Mouse (Mus musculus) kidney, embryonic 14.5 days (tissue): ENCODE measurements around the gene Lingo3. TPM values are rescaled to one million over a fixed set of nuclear protein-coding genes. Genes with fewer than 3 reads are reported as not detected.

Source experiments
- ATAC-seq: fragments of 200-750 bp; cut with Nextera tagmentation; 2 replicates; pipeline ENCODE4 v1.8.0; 2017; ENCODE audit warnings: moderate number of reproducible peaks, mild to moderate bottlenecking, moderate TSS enrichment, moderate library complexity; ENCODE audit not compliant: low FRiP score, low TSS enrichment
- H3K27ac ChIP-seq: fragments of 300-500 bp; sonication (generic); 2 replicates; pipeline ENCODE4 v1.5.1; 2014; ENCODE audit warnings: low read depth, mild to moderate bottlenecking, low read length, moderate library complexity, mixed read lengths
- H3K27me3 ChIP-seq: fragments of 300-500 bp; sonication (generic); 2 replicates; pipeline ENCODE4 v1.6.1; 2014; ENCODE audit warnings: mild to moderate bottlenecking, low read length; ENCODE audit not compliant: control insufficient read depth, insufficient read depth
- H3K36me3 ChIP-seq: fragments of 300-500 bp; sonication (generic); 2 replicates; pipeline ENCODE4 v1.6.1; 2014; ENCODE audit warnings: low read length, mixed read lengths; ENCODE audit not compliant: control insufficient read depth, insufficient read depth
- H3K4me1 ChIP-seq: fragments of 300-500 bp; sonication (generic); 2 replicates; pipeline ENCODE4 v1.6.1; 2014; ENCODE audit warnings: low read length, mixed read lengths; ENCODE audit not compliant: control insufficient read depth, insufficient read depth
- H3K4me2 ChIP-seq: fragments of 300-500 bp; sonication (generic); replicated peaks from 2 replicates; pipeline ENCODE4 v1.6.1; 2014; ENCODE audit warnings: low read depth, mild to moderate bottlenecking, low read length
- H3K4me3 ChIP-seq: fragments of 300-500 bp; sonication (generic); 2 replicates; pipeline ENCODE4 v1.5.1; 2014; ENCODE audit warnings: mild to moderate bottlenecking, low read length
- H3K9ac ChIP-seq: fragments of 300-500 bp; sonication (generic); 2 replicates; pipeline ENCODE4 v1.6.1; 2014; ENCODE audit warnings: low read depth, mild to moderate bottlenecking, low read length, moderate library complexity
- H3K9me3 ChIP-seq: fragments of 300-500 bp; sonication (generic); 2 replicates; pipeline ENCODE4 v1.6.1; 2016; ENCODE audit warnings: low read length; ENCODE audit not compliant: control insufficient read depth
- WGBS: fragments of 180-500 bp; shearing (Covaris S2); extraction: QIAGEN DNeasy Blood & Tissue Kit; methylation state at CpG from one replicate; pipeline ENCODE4 v1.1.7; 2014; 5-methylcytosine and 5-hydroxymethylcytosine counted together
- polyA plus RNA-seq: library from polyadenylated mRNA; unstranded; fragments of >200 nt; fragmentation: Nextera tagmentation; extraction: Ambion mirVana; gene quantifications from 2 replicates; pipeline ENCODE4 v1.2.1, GENCODE M21; 2014

Lingo3 gene
- polyA plus RNA-seq, 1 experiment from 2014 or later = 0.97 TPM

GRCm38 (mm10) chr10:80793033-80793784 lies 50.6 kb downstream of the Lingo3 start:
- H3K4me1 ChIP-seq = peaks cover 5% of the 10 kb centered on the region; the same call in 1 of the 2 replicates
- no peaks in the 10 kb centered on the region for H3K9me3 ChIP-seq
- H3K36me3 ChIP-seq = peaks cover 82% of the 10 kb centered on the region
- no peaks in the 10 kb centered on the region for H3K27me3 ChIP-seq
- H3K4me3 ChIP-seq = no peak overlapping the region
- no peak for ATAC-seq
- WGBS = 93% methylated on average over 13 of the region's 13 CpGs
- no peak overlapping the region; the same call in 1 of the 2 replicates for H3K9ac ChIP-seq
- H3K4me2 ChIP-seq = no peak overlapping the region
- no peak overlapping the region for H3K27ac ChIP-seq

GRCm38 (mm10) chr10:80792175-80793032 lies 51.4 kb downstream of the Lingo3 start:
- Histone ChIP-seq H3K9me3 (no peaks in the 10 kb centered on the region), H3K36me3 (peaks cover 90% of the 10 kb centered on the region), H3K4me1 (peaks cover 5% of the 10 kb centered on the region; the same call in 1 of the 2 replicates), H3K9ac (no peak overlapping the region), H3K27ac (no peak overlapping the region), H3K27me3 (no peaks in the 10 kb centered on the region), H3K4me3 (no peak overlapping the region), H3K4me2 (no peak overlapping the region)
- 68% methylated on average over 41 of the region's 41 CpGs for WGBS
- ATAC-seq = no peak

GRCm38 (mm10) chr10:80791476-80792174 lies 52.2 kb downstream of the Lingo3 start:
- Histone ChIP-seq H3K9ac (no peak overlapping the region), H3K4me1 (peaks cover 5% of the 10 kb centered on the region; the same call in 1 of the 2 replicates), H3K27me3 (no peaks in the 10 kb centered on the region), H3K9me3 (no peaks in the 10 kb centered on the region), H3K36me3 (peaks cover 96% of the 10 kb centered on the region), H3K4me3 (no peak overlapping the region), H3K27ac (no peak overlapping the region), H3K4me2 (no peak overlapping the region)
- no peak for ATAC-seq
- WGBS = 82% methylated on average over 33 of the region's 33 CpGs

- no peak overlapping the region for H3K4me2 ChIP-seq
- H3K27ac ChIP-seq = no peak overlapping the region
- no peak overlapping the region for H3K4me3 ChIP-seq
- peaks cover 96% of the 10 kb centered on the region for H3K36me3 ChIP-seq
- no peaks in the 10 kb centered on the region for H3K4me1 ChIP-seq
- WGBS = 89% methylated on average over 19 of the region's 19 CpGs
- H3K27me3 ChIP-seq = no peaks in the 10 kb centered on the region
- no peak overlapping the region for H3K9ac ChIP-seq
- H3K9me3 ChIP-seq = no peaks in the 10 kb centered on the region
- no peak for ATAC-seq
These were observed 53.0 kb downstream of the Lingo3 start for GRCm38 (mm10) chr10:80790761-80791404.

GRCm38 (mm10) chr10:80787517-80787916 lies 56.3 kb downstream of the Lingo3 start:
- 85% methylated on average over 2 of the region's 2 CpGs for WGBS
- peaks cover 96% of the 10 kb centered on the region for H3K36me3 ChIP-seq
- H3K4me3 ChIP-seq = no peak overlapping the region
- ATAC-seq = no peak
- H3K27ac ChIP-seq = no peak overlapping the region
- H3K9me3 ChIP-seq = no peaks in the 10 kb centered on the region
- H3K9ac ChIP-seq = no peak overlapping the region
- H3K27me3 ChIP-seq = no peaks in the 10 kb centered on the region
- H3K4me2 ChIP-seq = no peak overlapping the region
- no peaks in the 10 kb centered on the region for H3K4me1 ChIP-seq

- no peak for ATAC-seq
- WGBS = 95% methylated on average over 11 of the region's 11 CpGs
- no peak overlapping the region for H3K4me3 ChIP-seq
These were observed 57.9 kb downstream of the Lingo3 start for GRCm38 (mm10) chr10:80785963-80786362.

GRCm38 (mm10) chr10:80784871-80785270 lies 59.0 kb downstream of the Lingo3 start:
- Histone ChIP-seq H3K36me3 (peaks cover 96% of the 10 kb centered on the region), H3K4me1 (no peaks in the 10 kb centered on the region), H3K9ac (no peak overlapping the region), H3K4me2 (no peak overlapping the region), H3K9me3 (no peaks in the 10 kb centered on the region), H3K27ac (no peak overlapping the region), H3K4me3 (no peak overlapping the region), H3K27me3 (no peaks in the 10 kb centered on the region)
- ATAC-seq = no peak
- 91% methylated on average over 12 of the region's 12 CpGs for WGBS

More at GRCm38 (mm10) chr10:80785963-80786362, 57.9 kb downstream of the Lingo3 start:
- Histone ChIP-seq H3K27ac (no peak overlapping the region), H3K9ac (no peak overlapping the region), H3K9me3 (no peaks in the 10 kb centered on the region), H3K4me1 (no peaks in the 10 kb centered on the region), H3K4me2 (no peak overlapping the region), H3K27me3 (no peaks in the 10 kb centered on the region), H3K36me3 (peaks cover 96% of the 10 kb centered on the region)

GRCm38 (mm10) chr10:80784302-80784701 lies 59.5 kb downstream of the Lingo3 start:
- Histone ChIP-seq H3K4me3 (no peak overlapping the region), H3K27me3 (no peaks in the 10 kb centered on the region), H3K36me3 (peaks cover 99% of the 10 kb centered on the region), H3K9me3 (no peaks in the 10 kb centered on the region), H3K9ac (no peak overlapping the region), H3K27ac (no peak overlapping the region), H3K4me2 (no peak overlapping the region), H3K4me1 (no peaks in the 10 kb centered on the region)
- 98% methylated on average over 2 of the region's 2 CpGs for whole genome bisulfite sequencing
- ATAC-seq = no peak
